ENCODE assay signal across 11 mouse cellular contexts in the genomic region with DNA sequence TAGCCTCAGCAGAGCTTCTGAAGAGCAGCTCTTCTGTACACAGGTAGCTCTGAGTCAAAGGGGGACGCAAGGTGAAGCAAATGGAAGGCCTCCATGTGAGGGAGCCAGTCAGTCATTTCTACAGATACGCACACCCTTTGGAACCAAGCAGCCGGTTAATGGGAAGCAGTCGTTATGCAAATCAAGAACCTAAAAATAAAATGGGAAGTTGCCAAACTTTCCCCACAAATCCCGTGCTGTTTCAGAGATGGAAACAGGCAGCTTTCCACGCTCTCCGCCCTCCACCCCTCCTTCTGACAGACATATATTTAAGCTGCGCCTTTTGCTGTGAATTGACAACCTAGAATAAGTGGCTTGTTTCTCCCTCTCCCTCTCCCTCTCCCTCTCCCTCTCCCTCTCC.
DNase-seq lines count a peak whose midpoint lies in the region; ATAC-seq and TF ChIP-seq lines count a peak whose summit lies in the region.
"Had no signal": no experiment of that assay in that cellular context is flagged by ENCODE, and none has a peak within 500 bp of the region (broad histone marks: within the 10 kb centered on the region; RNA-seq: fewer than 3 reads in every experiment).

No protein-coding gene starts in this region.

- no peak overlapping the region for H3K27ac ChIP-seq in hindbrain, postnatal 0 days
- H3K27ac ChIP-seq in hindbrain, embryonic 16.5 days (ENCODE audit: low read depth, low read length) = no peak overlapping the region
- H3K27ac ChIP-seq in neural tube, embryonic 13.5 days (replicated peaks) = peak overlapping the region; percentile 57; the same call in 1 of the 2 replicates
- H3K27ac ChIP-seq in neural tube, embryonic 15.5 days (replicated peaks) = no peak overlapping the region
- peak overlapping the region; percentile 94 for H3K27ac ChIP-seq in heart, embryonic 13.5 days (replicated peaks)
- H3K27ac ChIP-seq: intestine, embryonic 15.5 days; liver, embryonic 15.5 days had no signal

- no peaks in the 10 kb centered on the region for H3K27me3 ChIP-seq in hindbrain, postnatal 0 days (ENCODE audit: insufficient read depth, low read length)
- H3K27me3 ChIP-seq in hindbrain, embryonic 16.5 days (replicated peaks; ENCODE audit: control insufficient read depth, insufficient read depth, low read length) = no peaks in the 10 kb centered on the region
- H3K27me3 ChIP-seq in neural tube, embryonic 13.5 days = no peaks in the 10 kb centered on the region
- H3K27me3 ChIP-seq in neural tube, embryonic 15.5 days (replicated peaks) = no peaks in the 10 kb centered on the region
- H3K27me3 ChIP-seq in heart, embryonic 13.5 days (replicated peaks) = no peaks in the 10 kb centered on the region
- H3K27me3 ChIP-seq: intestine, embryonic 15.5 days; liver, embryonic 15.5 days had no signal

- H3K4me1 ChIP-seq in hindbrain, postnatal 0 days (ENCODE audit: insufficient read depth, low read length) = 0 out of 2 replicates have a peak, but pooled peaks cover under 1% of the 10 kb centered on the region
- H3K4me1 ChIP-seq in hindbrain, embryonic 16.5 days (ENCODE audit: control insufficient read depth, insufficient read depth, low read depth, low read length) = peaks cover 2% of the 10 kb centered on the region; the same call in 1 of the 2 replicates
- no peaks in the 10 kb centered on the region; the same call in 1 of the 2 replicates for H3K4me1 ChIP-seq in neural tube, embryonic 13.5 days (replicated peaks)
- no peaks in the 10 kb centered on the region for H3K4me1 ChIP-seq in neural tube, embryonic 15.5 days
- H3K4me1 ChIP-seq in heart, embryonic 13.5 days = peaks cover 85% of the 10 kb centered on the region
- H3K4me1 ChIP-seq: intestine, embryonic 15.5 days had no signal

- peaks cover 48% of the 10 kb centered on the region for H3K36me3 ChIP-seq in hindbrain, postnatal 0 days (ENCODE audit: insufficient read depth, low read length)
- H3K36me3 ChIP-seq in hindbrain, embryonic 16.5 days (ENCODE audit: control insufficient read depth, insufficient read depth, low read length) = peaks cover 39% of the 10 kb centered on the region
- peaks cover 92% of the 10 kb centered on the region for H3K36me3 ChIP-seq in neural tube, embryonic 13.5 days
- H3K36me3 ChIP-seq in neural tube, embryonic 15.5 days = peaks cover 72% of the 10 kb centered on the region
- peaks cover 87% of the 10 kb centered on the region for H3K36me3 ChIP-seq in heart, embryonic 13.5 days

- no peak for TF ChIP-seq CTCF in hindbrain, postnatal 0 days (IDR thresholded peaks at IDR 0.05; ENCODE audit: low read depth)

- H3K4me2 ChIP-seq in hindbrain, postnatal 0 days (ENCODE audit: low read depth, low read length) = no peak overlapping the region
- H3K4me2 ChIP-seq in hindbrain, embryonic 16.5 days (ENCODE audit: low read length) = no peak overlapping the region
- H3K4me2 ChIP-seq in neural tube, embryonic 13.5 days = no peak overlapping the region
- no peak overlapping the region for H3K4me2 ChIP-seq in neural tube, embryonic 15.5 days
- no peak overlapping the region for H3K4me2 ChIP-seq in heart, embryonic 13.5 days
- H3K4me2 ChIP-seq: intestine, embryonic 15.5 days; liver, embryonic 15.5 days had no signal

- H3K4me3 ChIP-seq in hindbrain, postnatal 0 days (ENCODE audit: low read length) = no peak overlapping the region
- no peak overlapping the region for H3K4me3 ChIP-seq in hindbrain, embryonic 16.5 days (ENCODE audit: low read length)
- H3K4me3 ChIP-seq in neural tube, embryonic 13.5 days = no peak overlapping the region
- H3K4me3 ChIP-seq in neural tube, embryonic 15.5 days (replicated peaks) = no peak overlapping the region
- no peak overlapping the region for H3K4me3 ChIP-seq in heart, embryonic 13.5 days
- H3K4me3 ChIP-seq: intestine, embryonic 15.5 days; liver, embryonic 15.5 days had no signal

- no peaks in the 10 kb centered on the region for H3K9me3 ChIP-seq in hindbrain, postnatal 0 days (ENCODE audit: low read length)
- H3K9me3 ChIP-seq in hindbrain, embryonic 16.5 days (ENCODE audit: control insufficient read depth, low read length) = no peaks in the 10 kb centered on the region
- H3K9me3 ChIP-seq in neural tube, embryonic 13.5 days = no peaks in the 10 kb centered on the region
- H3K9me3 ChIP-seq in neural tube, embryonic 15.5 days (replicated peaks) = no peaks in the 10 kb centered on the region
- no peaks in the 10 kb centered on the region for H3K9me3 ChIP-seq in heart, embryonic 13.5 days
- H3K9me3 ChIP-seq: intestine, embryonic 15.5 days; liver, embryonic 15.5 days had no signal

- 57% methylated on average over 8 of the region's 8 CpGs for WGBS in hindbrain, postnatal 0 days
- 58% methylated on average over 8 of the region's 8 CpGs for WGBS in hindbrain, embryonic 16.5 days
- 75% methylated on average over 8 of the region's 8 CpGs for WGBS in neural tube, embryonic 13.5 days
- WGBS in neural tube, embryonic 15.5 days = 60% methylated on average over 8 of the region's 8 CpGs
- WGBS in heart, embryonic 13.5 days = 46% methylated on average over 8 of the region's 8 CpGs

- no peak overlapping the region for H3K9ac ChIP-seq in hindbrain, postnatal 0 days (replicated peaks; ENCODE audit: low read length)
- H3K9ac ChIP-seq in hindbrain, embryonic 16.5 days (ENCODE audit: low read depth, low read length) = no peak overlapping the region
- no peak overlapping the region for H3K9ac ChIP-seq in neural tube, embryonic 13.5 days
- no peak overlapping the region for H3K9ac ChIP-seq in neural tube, embryonic 15.5 days (replicated peaks)
- H3K9ac ChIP-seq in heart, embryonic 13.5 days = peak overlapping the region; percentile 4; the same call in 1 of the 2 replicates
- H3K9ac ChIP-seq: intestine, embryonic 15.5 days; liver, embryonic 15.5 days had no signal

- peak; percentile 36 for DNase-seq in hindbrain, postnatal 0 days (ENCODE audit: low spot score)
- DNase-seq in telencephalon, adult 2 months (ENCODE audit: low read depth, low spot score) = peak; percentile 76
- DNase-seq in adrenal gland, postnatal 10 days = no peak
- DNase-seq in urinary bladder, adult 18-20 months (ENCODE audit: low spot score in 2 of 2) = no peak
- DNase-seq: cerebellum, adult 9-10 months had no signal

- no peak for ATAC-seq in hindbrain, postnatal 0 days
- ATAC-seq in hindbrain, embryonic 16.5 days = no peak
- no peak; the same call in 1 of the 2 replicates for ATAC-seq in neural tube, embryonic 13.5 days (ENCODE audit: low read depth)
- no peak for ATAC-seq in neural tube, embryonic 15.5 days (ENCODE audit: low FRiP score)
- no peak for ATAC-seq in heart, embryonic 13.5 days (ENCODE audit: extremely low read depth, insufficient number of reproducible peaks, low FRiP score, low TSS enrichment)
- ATAC-seq: intestine, embryonic 15.5 days had no signal

Comparison
In these comparisons a context has a peak if more than half of its experiments do, and no peak if none do; other contexts are left out.
1. H3K27ac ChIP-seq: peak in neural tube, embryonic 13.5 days (single experiment) and heart, embryonic 13.5 days (single experiment); none in hindbrain, postnatal 0 days (single experiment), hindbrain, embryonic 16.5 days (single experiment) and neural tube, embryonic 15.5 days (single experiment).
2. DNase-seq: peak in hindbrain, postnatal 0 days (single experiment) and telencephalon, adult 2 months (single experiment); none in adrenal gland, postnatal 10 days (single experiment) and urinary bladder, adult 18-20 months (0 of 2).